Mouse (Mus musculus): ENCODE results near the gene Aknad1. TPM values are rescaled to one million over a fixed set of nuclear protein-coding genes. Genes with fewer than 3 reads are reported as not detected.

Gene Aknad1
- polyA plus RNA-seq, 1 experiment, result 2.9 TPM

- TF ChIP-seq MYOD1 (IDR thresholded peaks at IDR 0.05; ENCODE audit: control insufficient read depth in 1 of 3, insufficient read length in 2 of 3, low read depth in 2 of 3) (no peak), CEBPB (IDR thresholded peaks at IDR 0.05; ENCODE audit: insufficient read depth, poor library complexity, severe bottlenecking) (no peak), TCF12 (IDR thresholded peaks at IDR 0.05; ENCODE audit: insufficient read depth, poor library complexity, severe bottlenecking) (no peak), SRF (IDR thresholded peaks at IDR 0.05; ENCODE audit: control insufficient read depth, insufficient read length, low read depth) (no peak), POLR2AphosphoS2 (IDR thresholded peaks at IDR 0.05; ENCODE audit: insufficient read length, low read depth) (no peak), MYOG (IDR thresholded peaks at IDR 0.05; ENCODE audit: control insufficient read depth in 1 of 3, insufficient read depth in 1 of 3, insufficient read length in 2 of 3, low read depth in 2 of 3) (no peak), POLR2A (IDR thresholded peaks at IDR 0.05; ENCODE audit: insufficient read length, low read depth) (no peak), REST (IDR thresholded peaks at IDR 0.05; ENCODE audit: insufficient read depth, insufficient read length) (no peak), E2F4 (IDR thresholded peaks at IDR 0.05; ENCODE audit: insufficient read depth) (no peak), TCF3 (IDR thresholded peaks at IDR 0.05; ENCODE audit: insufficient read length, low read depth) (no peak), USF1 (IDR thresholded peaks at IDR 0.05; ENCODE audit: low read depth) (no peak), MAX (IDR thresholded peaks at IDR 0.05; ENCODE audit: low read depth) (no peak)
- Histone ChIP-seq H3K36me3 (ENCODE audit: control insufficient read depth, insufficient read depth) (peaks cover 39% of the 10 kb centered on the region), H3ac (ENCODE audit: control insufficient read depth, insufficient read length) (no peak overlapping the region), H3K79me2 (ENCODE audit: control insufficient read depth, insufficient read depth) (no peaks in the 10 kb centered on the region), H3K27me3 (ENCODE audit: control insufficient read depth, insufficient read depth, insufficient read length) (no peaks in the 10 kb centered on the region), H3K4me2 (ENCODE audit: low read depth) (no peak overlapping the region), H3K4me3 (no peak overlapping the region)
These were observed 71.3 kb downstream of the Aknad1 start for GRCm38 (mm10) chr3:108810747-108811263.

DNA sequence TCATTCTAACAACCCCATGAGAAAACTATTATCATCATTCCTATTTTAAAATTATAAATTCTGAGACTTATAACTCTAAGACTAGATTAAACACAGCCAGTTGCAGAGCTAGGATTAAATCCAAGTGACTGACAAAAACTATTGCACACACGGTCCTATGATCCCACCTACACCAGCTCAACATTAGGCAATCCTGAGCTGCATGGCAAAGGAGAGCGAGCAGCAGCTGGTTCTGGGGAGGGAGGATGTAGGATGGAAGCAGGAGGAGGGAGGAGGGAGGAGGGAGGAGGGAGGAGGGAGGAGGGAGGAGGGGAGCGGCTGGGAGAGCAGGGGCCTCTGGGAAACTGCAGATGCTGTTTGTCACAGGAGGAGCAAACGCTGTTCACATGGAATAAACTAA, 76.2 kb downstream of the Aknad1 start:
- H3K36me3 ChIP-seq (ENCODE audit: control insufficient read depth, insufficient read depth), result peaks cover 49% of the 10 kb centered on the region
- no peaks in the 10 kb centered on the region for H3K27me3 ChIP-seq (ENCODE audit: control insufficient read depth, insufficient read depth, insufficient read length)
- no peak overlapping the region for H3ac ChIP-seq (ENCODE audit: control insufficient read depth, insufficient read length)
- no peak overlapping the region for H3K4me2 ChIP-seq (ENCODE audit: low read depth)
- H3K4me3 ChIP-seq, result no peak overlapping the region
- H3K79me2 ChIP-seq (ENCODE audit: control insufficient read depth, insufficient read depth), result no peaks in the 10 kb centered on the region
- no peak for TF ChIP-seq USF1 (IDR thresholded peaks at IDR 0.05; ENCODE audit: low read depth)
- TF ChIP-seq POLR2AphosphoS2 (IDR thresholded peaks at IDR 0.05; ENCODE audit: insufficient read length, low read depth), result no peak
- TF ChIP-seq SRF (IDR thresholded peaks at IDR 0.05; ENCODE audit: control insufficient read depth, insufficient read length, low read depth), result no peak
- no peak for TF ChIP-seq POLR2A (IDR thresholded peaks at IDR 0.05; ENCODE audit: insufficient read length, low read depth)
- no peak for TF ChIP-seq MYOG (IDR thresholded peaks at IDR 0.05; ENCODE audit: control insufficient read depth in 1 of 3, insufficient read depth in 1 of 3, insufficient read length in 2 of 3, low read depth in 2 of 3)
- no peak for TF ChIP-seq MYOD1 (IDR thresholded peaks at IDR 0.05; ENCODE audit: control insufficient read depth in 1 of 3, insufficient read length in 2 of 3, low read depth in 2 of 3)
- no peak for TF ChIP-seq TCF3 (IDR thresholded peaks at IDR 0.05; ENCODE audit: insufficient read length, low read depth)
- no peak for TF ChIP-seq REST (IDR thresholded peaks at IDR 0.05; ENCODE audit: insufficient read depth, insufficient read length)
- no peak for TF ChIP-seq MAX (IDR thresholded peaks at IDR 0.05; ENCODE audit: low read depth)
- no peak for TF ChIP-seq TCF12 (IDR thresholded peaks at IDR 0.05; ENCODE audit: insufficient read depth, poor library complexity, severe bottlenecking)
- TF ChIP-seq CEBPB (IDR thresholded peaks at IDR 0.05; ENCODE audit: insufficient read depth, poor library complexity, severe bottlenecking), result no peak
- TF ChIP-seq E2F4 (IDR thresholded peaks at IDR 0.05; ENCODE audit: insufficient read depth), result no peak

- Histone ChIP-seq H3K36me3 (ENCODE audit: control insufficient read depth, insufficient read depth) (peaks cover 27% of the 10 kb centered on the region), H3K4me2 (ENCODE audit: low read depth) (no peak overlapping the region)
These were observed 91.0 kb downstream of the Aknad1 start for GRCm38 (mm10) chr3:108830493-108830892.

DNA sequence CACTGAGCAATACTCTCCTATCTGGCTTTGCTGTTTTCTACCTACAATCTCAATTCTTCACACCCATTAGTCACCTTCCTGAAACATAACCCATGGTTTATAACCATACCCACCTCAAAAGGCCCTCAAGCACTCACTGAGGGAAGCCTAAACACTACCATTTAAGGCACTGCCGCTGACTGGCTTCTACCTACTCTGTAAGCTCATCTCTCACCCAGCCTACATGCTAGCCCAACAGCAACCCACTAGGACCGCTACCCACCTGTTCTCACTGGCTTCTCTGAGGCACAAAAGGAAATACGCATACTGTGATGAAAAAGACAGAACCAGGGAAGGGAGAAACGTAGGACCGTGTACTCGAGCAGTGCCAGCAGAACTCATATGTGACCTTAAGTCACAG, 92.3 kb downstream of the Aknad1 start:
- Histone ChIP-seq H3K27me3 (ENCODE audit: control insufficient read depth, insufficient read depth, insufficient read length) (no peaks in the 10 kb centered on the region), H3K4me3 (no peak overlapping the region), H3ac (ENCODE audit: control insufficient read depth, insufficient read length) (no peak overlapping the region), H3K79me2 (ENCODE audit: control insufficient read depth, insufficient read depth) (peaks cover 74% of the 10 kb centered on the region), H3K36me3 (ENCODE audit: control insufficient read depth, insufficient read depth) (peaks cover 18% of the 10 kb centered on the region), H3K4me2 (ENCODE audit: low read depth) (no peak overlapping the region)
- TF ChIP-seq MYOG (IDR thresholded peaks at IDR 0.05; ENCODE audit: control insufficient read depth in 1 of 3, insufficient read depth in 1 of 3, insufficient read length in 2 of 3, low read depth in 2 of 3), result no peak
- TF ChIP-seq USF1 (IDR thresholded peaks at IDR 0.05; ENCODE audit: low read depth), result no peak
- no peak for TF ChIP-seq CEBPB (IDR thresholded peaks at IDR 0.05; ENCODE audit: insufficient read depth, poor library complexity, severe bottlenecking)
- no peak for TF ChIP-seq MAX (IDR thresholded peaks at IDR 0.05; ENCODE audit: low read depth)
- TF ChIP-seq TCF12 (IDR thresholded peaks at IDR 0.05; ENCODE audit: insufficient read depth, poor library complexity, severe bottlenecking), result no peak
- no peak for TF ChIP-seq POLR2AphosphoS2 (IDR thresholded peaks at IDR 0.05; ENCODE audit: insufficient read length, low read depth)
- no peak for TF ChIP-seq POLR2A (IDR thresholded peaks at IDR 0.05; ENCODE audit: insufficient read length, low read depth)
- TF ChIP-seq E2F4 (IDR thresholded peaks at IDR 0.05; ENCODE audit: insufficient read depth), result no peak
- no peak for TF ChIP-seq MYOD1 (IDR thresholded peaks at IDR 0.05; ENCODE audit: control insufficient read depth in 1 of 3, insufficient read length in 2 of 3, low read depth in 2 of 3)
- TF ChIP-seq REST (IDR thresholded peaks at IDR 0.05; ENCODE audit: insufficient read depth, insufficient read length), result no peak
- TF ChIP-seq SRF (IDR thresholded peaks at IDR 0.05; ENCODE audit: control insufficient read depth, insufficient read length, low read depth), result no peak
- no peak for TF ChIP-seq TCF3 (IDR thresholded peaks at IDR 0.05; ENCODE audit: insufficient read length, low read depth)

More at GRCm38 (mm10) chr3:108830493-108830892, 91.0 kb downstream of the Aknad1 start:
- peaks cover 62% of the 10 kb centered on the region for H3K79me2 ChIP-seq (ENCODE audit: control insufficient read depth, insufficient read depth)
- no peak overlapping the region for H3K4me3 ChIP-seq
- no peak overlapping the region for H3ac ChIP-seq (ENCODE audit: control insufficient read depth, insufficient read length)
- H3K27me3 ChIP-seq (ENCODE audit: control insufficient read depth, insufficient read depth, insufficient read length), result no peaks in the 10 kb centered on the region
- TF ChIP-seq POLR2A (IDR thresholded peaks at IDR 0.05; ENCODE audit: insufficient read length, low read depth) (no peak), MYOD1 (IDR thresholded peaks at IDR 0.05; ENCODE audit: control insufficient read depth in 1 of 3, insufficient read length in 2 of 3, low read depth in 2 of 3) (peak in 1 of 3 experiments; percentile 12), MYOG (IDR thresholded peaks at IDR 0.05; ENCODE audit: control insufficient read depth in 1 of 3, insufficient read depth in 1 of 3, insufficient read length in 2 of 3, low read depth in 2 of 3) (no peak), CEBPB (IDR thresholded peaks at IDR 0.05; ENCODE audit: insufficient read depth, poor library complexity, severe bottlenecking) (no peak)

Other genes with a start within 250 kb of the Aknad1 start
- 0.76 TPM for gene 1700013F07Rik, start 205.5 kb upstream of the Aknad1 start, polyA plus RNA-seq (2012; fragmentation: generic; extraction: Trizol)
- gene 5330417C22Rik, start 203.1 kb upstream of the Aknad1 start, polyA plus RNA-seq (2012; fragmentation: generic; extraction: Trizol), result 0.05 TPM
- 21.7 TPM for gene Tmem167b, start 177.2 kb upstream of the Aknad1 start, polyA plus RNA-seq (2012; fragmentation: generic; extraction: Trizol)
- 19.9 TPM for gene Taf13, start 168.0 kb upstream of the Aknad1 start, polyA plus RNA-seq (2012; fragmentation: generic; extraction: Trizol)
- gene Wdr47, start 148.4 kb upstream of the Aknad1 start, polyA plus RNA-seq (2012; fragmentation: generic; extraction: Trizol), result 5.2 TPM
- gene Clcc1, start 85.7 kb upstream of the Aknad1 start, polyA plus RNA-seq (2012; fragmentation: generic; extraction: Trizol), result 21.8 TPM
- gene Gpsm2, start 17.3 kb upstream of the Aknad1 start, polyA plus RNA-seq (2012; fragmentation: generic; extraction: Trizol), result 16.4 TPM
- 11.9 TPM for gene Stxbp3, start 100.9 kb downstream of the Aknad1 start, polyA plus RNA-seq (2012; fragmentation: generic; extraction: Trizol)
- 0.26 TPM for gene Fndc7, start 150.3 kb downstream of the Aknad1 start, polyA plus RNA-seq (2012; fragmentation: generic; extraction: Trizol)
- 19.0 TPM for gene Prpf38b, start 172.1 kb downstream of the Aknad1 start, polyA plus RNA-seq (2012; fragmentation: generic; extraction: Trizol)
- gene Henmt1, start 200.2 kb downstream of the Aknad1 start, polyA plus RNA-seq (2012; fragmentation: generic; extraction: Trizol), result not detected
- not detected for gene Gm9857, start 200.8 kb downstream of the Aknad1 start, polyA plus RNA-seq (2012; fragmentation: generic; extraction: Trizol)